Comparison of ENCODE assay signal across 25 mouse cellular contexts in genomic region chr3:81197644-81198043, GRCm38 (mm10).
"Had no signal": no experiment of that assay in that cellular context is flagged by ENCODE, and none has a peak within 500 bp of the region (broad histone marks: within the 10 kb centered on the region; RNA-seq: fewer than 3 reads in every experiment).

No protein-coding gene starts in this region.

- H3K27ac ChIP-seq: gastrocnemius, adult 2 months; heart, adult 2 months; heart, embryonic 13.5 days; heart, embryonic 15.5 days; hindbrain, embryonic 13.5 days; hindbrain, embryonic 15.5 days; hindbrain, postnatal 0 days; kidney, postnatal 0 days; layer of hippocampus, adult 2 months; left cerebral cortex, adult 2 months; limb, embryonic 13.5 days; limb, embryonic 15.5 days; liver, embryonic 12.5 days; liver, embryonic 14.5 days had no signal

- H3K9me3 ChIP-seq: heart, embryonic 13.5 days; heart, embryonic 15.5 days; hindbrain, embryonic 13.5 days; hindbrain, embryonic 15.5 days; limb, embryonic 13.5 days; limb, embryonic 15.5 days; liver, embryonic 12.5 days had no signal

- H3K36me3 ChIP-seq: heart, embryonic 13.5 days; heart, embryonic 15.5 days; hindbrain, embryonic 13.5 days; hindbrain, embryonic 15.5 days; limb, embryonic 13.5 days; limb, embryonic 15.5 days; liver, embryonic 12.5 days had no signal

- H3K27me3 ChIP-seq: heart, embryonic 13.5 days; heart, embryonic 15.5 days; hindbrain, embryonic 13.5 days; hindbrain, embryonic 15.5 days; limb, embryonic 13.5 days; limb, embryonic 15.5 days; liver, embryonic 12.5 days had no signal

- ATAC-seq: liver, embryonic 12.5 days had no signal

- H3K4me3 ChIP-seq: gastrocnemius, adult 2 months; heart, adult 2 months; heart, embryonic 13.5 days; heart, embryonic 15.5 days; hindbrain, embryonic 13.5 days; hindbrain, embryonic 15.5 days; layer of hippocampus, adult 2 months; left cerebral cortex, adult 2 months; limb, embryonic 13.5 days; limb, embryonic 15.5 days; liver, embryonic 12.5 days had no signal

- H3K4me1 ChIP-seq: heart, embryonic 15.5 days; hindbrain, embryonic 13.5 days; hindbrain, embryonic 15.5 days; limb, embryonic 13.5 days; limb, embryonic 15.5 days; liver, embryonic 12.5 days had no signal

- H3K9ac ChIP-seq: heart, embryonic 13.5 days; heart, embryonic 15.5 days; hindbrain, embryonic 13.5 days; hindbrain, embryonic 15.5 days; limb, embryonic 13.5 days; limb, embryonic 15.5 days; liver, embryonic 12.5 days; liver, embryonic 14.5 days had no signal

- DNase-seq: gastrocnemius, adult 2 months; gastrocnemius, postnatal 10 days; gastrocnemius, postnatal 36 days; heart, adult 11 months; heart, adult 2 months; heart, postnatal 14 days; heart, postnatal 36 days; kidney, adult 18-20 months; kidney, adult 8-10 months; kidney, postnatal 14 days; kidney, postnatal 36 days; left cerebral cortex, postnatal 4 days had no signal

- H3K4me2 ChIP-seq: heart, embryonic 11.5 days; heart, embryonic 13.5 days; heart, embryonic 15.5 days; hindbrain, embryonic 13.5 days; hindbrain, embryonic 15.5 days; limb, embryonic 13.5 days; limb, embryonic 15.5 days; liver, embryonic 12.5 days had no signal
